Mouse (Mus musculus) liver, embryonic 15.5 days (tissue): ENCODE measurements around the gene Tcte1. TPM values are rescaled to one million over a fixed set of nuclear protein-coding genes. Genes with fewer than 3 reads are reported as not detected.

Experiments used
- ATAC-seq: fragments of 200-750 bp; cut with Nextera tagmentation; 2 replicates; pipeline ENCODE4 v1.8.0; 2017; ENCODE audit warnings: moderate number of reproducible peaks, mild to moderate bottlenecking, moderate library complexity; ENCODE audit not compliant: insufficient read depth
- H3K27ac ChIP-seq: fragments of 300-500 bp; sonication (generic); replicated peaks from 2 replicates; pipeline ENCODE4 v1.5.1; 2015; ENCODE audit warnings: mild to moderate bottlenecking, inconsistent platforms
- H3K27me3 ChIP-seq: fragments of 300-500 bp; sonication (generic); 2 replicates; pipeline ENCODE4 v1.6.1; 2015; ENCODE audit warnings: mild to moderate bottlenecking, inconsistent platforms
- H3K36me3 ChIP-seq: fragments of 300-500 bp; sonication (generic); replicated peaks from 2 replicates; pipeline ENCODE4 v1.6.1; 2015; ENCODE audit warnings: moderate library complexity, mild to moderate bottlenecking, inconsistent platforms
- H3K4me1 ChIP-seq: fragments of 300-500 bp; sonication (generic); replicated peaks from 2 replicates; pipeline ENCODE4 v1.6.1; 2015; ENCODE audit warnings: inconsistent platforms
- H3K4me2 ChIP-seq: fragments of 300-500 bp; sonication (generic); 2 replicates; pipeline ENCODE4 v1.6.1; 2015; ENCODE audit warnings: moderate library complexity, mild to moderate bottlenecking, inconsistent platforms
- H3K4me3 ChIP-seq: fragments of 300-500 bp; sonication (generic); replicated peaks from 2 replicates; pipeline ENCODE4 v1.5.1; 2015; ENCODE audit warnings: mild to moderate bottlenecking, inconsistent platforms
- H3K9ac ChIP-seq: fragments of 300-500 bp; sonication (generic); 2 replicates; pipeline ENCODE4 v1.6.1; 2015; ENCODE audit warnings: moderate library complexity, mild to moderate bottlenecking, inconsistent platforms
- H3K9me3 ChIP-seq: fragments of 300-500 bp; sonication (generic); replicated peaks from 2 replicates; pipeline ENCODE4 v1.6.1; 2016; ENCODE audit warnings: inconsistent platforms
- WGBS: fragments of 180-500 bp; shearing (Covaris S2); methylation state at CpG from one replicate; pipeline ENCODE4 v1.1.7; 2015; ENCODE audit warnings: mixed read lengths; ENCODE audit not compliant: insufficient replicate concordance; 5-methylcytosine and 5-hydroxymethylcytosine counted together
- polyA plus RNA-seq: library from polyadenylated mRNA; unstranded; fragments of >200 nt; fragmentation: Nextera tagmentation; extraction: Ambion mirVana; gene quantifications from 2 replicates; pipeline ENCODE4 v1.2.1, GENCODE M21; 2015

Tcte1 gene
- polyA plus RNA-seq, 1 experiment from 2014 or later, result 0.05 TPM

- ATAC-seq, result no peak
- WGBS, result 98% methylated on average over 7 of the region's 7 CpGs
- H3K4me1 ChIP-seq, result peaks cover 75% of the 10 kb centered on the region
- no peak overlapping the region for H3K27ac ChIP-seq
- H3K4me3 ChIP-seq, result no peak overlapping the region
- H3K27me3 ChIP-seq, result no peaks in the 10 kb centered on the region
- 0 out of 2 replicates have a peak, but pooled peaks cover 3% of the 10 kb centered on the region for H3K9me3 ChIP-seq
- H3K36me3 ChIP-seq, result peaks cover 81% of the 10 kb centered on the region
- no peak overlapping the region for H3K9ac ChIP-seq
- H3K4me2 ChIP-seq, result no peak overlapping the region
Measured at GRCm38 (mm10) chr17:45589236-45589635, 66.0 kb downstream of the Tcte1 start.

GRCm38 (mm10) chr17:45589844-45590243 lies 66.6 kb downstream of the Tcte1 start:
- Histone ChIP-seq H3K4me2 (no peak overlapping the region), H3K36me3 (peaks cover 75% of the 10 kb centered on the region), H3K4me3 (no peak overlapping the region), H3K27me3 (no peaks in the 10 kb centered on the region), H3K9ac (no peak overlapping the region), H3K4me1 (peaks cover 75% of the 10 kb centered on the region), H3K9me3 (0 out of 2 replicates have a peak, but pooled peaks cover 3% of the 10 kb centered on the region), H3K27ac (no peak overlapping the region)
- no peak for ATAC-seq
- 82% methylated on average over 8 of the region's 8 CpGs for WGBS

- Histone ChIP-seq H3K4me3 (no peak overlapping the region), H3K36me3 (peaks cover 69% of the 10 kb centered on the region), H3K4me1 (peaks cover 75% of the 10 kb centered on the region), H3K9ac (no peak overlapping the region), H3K27ac (no peak overlapping the region), H3K27me3 (no peaks in the 10 kb centered on the region), H3K4me2 (no peak overlapping the region), H3K9me3 (0 out of 2 replicates have a peak, but pooled peaks cover 3% of the 10 kb centered on the region)
- no peak for ATAC-seq
- 85% methylated on average over 6 of the region's 6 CpGs for WGBS
Measured at GRCm38 (mm10) chr17:45590410-45590809, 67.2 kb downstream of the Tcte1 start.

GRCm38 (mm10) chr17:45591701-45592605 lies 68.7 kb downstream of the Tcte1 start:
- peak overlapping the region; percentile 76 for H3K9ac ChIP-seq
- peak overlapping the region; percentile 78 for H3K4me3 ChIP-seq
- peaks cover 80% of the 10 kb centered on the region for H3K4me1 ChIP-seq
- peak overlapping the region; percentile 96 for H3K4me2 ChIP-seq
- ATAC-seq, result no peak
- peaks cover 54% of the 10 kb centered on the region for H3K36me3 ChIP-seq
- H3K9me3 ChIP-seq, result no peaks in the 10 kb centered on the region
- H3K27ac ChIP-seq, result peak overlapping the region; percentile 94
- no peaks in the 10 kb centered on the region for H3K27me3 ChIP-seq
- WGBS, result 52% methylated on average over 16 of the region's 16 CpGs

Other genes with a start within 250 kb of the Tcte1 start
- 24.4 and 27.8 TPM in 2 replicates for gene Cdc5l, start 89.7 kb upstream of the Tcte1 start, polyA plus RNA-seq
- gene Spats1, start 48.0 kb upstream of the Tcte1 start, polyA plus RNA-seq, result 0.13 and 0.18 TPM in 2 replicates
- 6.2 and 7.2 TPM in 2 replicates for gene Aars2, start 16.6 kb upstream of the Tcte1 start, polyA plus RNA-seq
- 0.07 and 0.10 TPM in 2 replicates for gene Tmem151b, start 26.2 kb downstream of the Tcte1 start, polyA plus RNA-seq
- 1.2 and 1.6 TPM in 2 replicates for gene Nfkbie, start 32.3 kb downstream of the Tcte1 start, polyA plus RNA-seq
- 52.1 and 59.8 TPM in 2 replicates for gene Slc35b2, start 40.4 kb downstream of the Tcte1 start, polyA plus RNA-seq
- gene Hsp90ab1, start 49.8 kb downstream of the Tcte1 start, polyA plus RNA-seq, result 577 and 585 TPM in 2 replicates
- 175 and 180 TPM in 2 replicates for gene Slc29a1, start 76.2 kb downstream of the Tcte1 start, polyA plus RNA-seq
- gene Mymx, start 78.7 kb downstream of the Tcte1 start, polyA plus RNA-seq, result 0.54 and 1.1 TPM in 2 replicates
- 0.21 and 0.25 TPM in 2 replicates for gene Capn11, start 135.9 kb downstream of the Tcte1 start, polyA plus RNA-seq
- 111 and 115 TPM in 2 replicates for gene Mrpl14, start 162.9 kb downstream of the Tcte1 start, polyA plus RNA-seq
- 8.6 and 9.6 TPM in 2 replicates for gene Tmem63b, start 163.5 kb downstream of the Tcte1 start, polyA plus RNA-seq
- gene 1600014C23Rik, start 210.4 kb downstream of the Tcte1 start, polyA plus RNA-seq, result 0.25 TPM in 1 of 2 replicates, not detected in the other